Mouse (Mus musculus) cerebellum, postnatal 25 days (tissue): Measurements from ENCODE around the gene Tatdn3.

Experiments used
- DNase-seq, 2 experiments: peaks; one replicate each; pipeline ENCODE4 v3.0.0; 2021; ENCODE audit warnings: mixed read lengths in 2 of 2

The Tatdn3 gene

DNA sequence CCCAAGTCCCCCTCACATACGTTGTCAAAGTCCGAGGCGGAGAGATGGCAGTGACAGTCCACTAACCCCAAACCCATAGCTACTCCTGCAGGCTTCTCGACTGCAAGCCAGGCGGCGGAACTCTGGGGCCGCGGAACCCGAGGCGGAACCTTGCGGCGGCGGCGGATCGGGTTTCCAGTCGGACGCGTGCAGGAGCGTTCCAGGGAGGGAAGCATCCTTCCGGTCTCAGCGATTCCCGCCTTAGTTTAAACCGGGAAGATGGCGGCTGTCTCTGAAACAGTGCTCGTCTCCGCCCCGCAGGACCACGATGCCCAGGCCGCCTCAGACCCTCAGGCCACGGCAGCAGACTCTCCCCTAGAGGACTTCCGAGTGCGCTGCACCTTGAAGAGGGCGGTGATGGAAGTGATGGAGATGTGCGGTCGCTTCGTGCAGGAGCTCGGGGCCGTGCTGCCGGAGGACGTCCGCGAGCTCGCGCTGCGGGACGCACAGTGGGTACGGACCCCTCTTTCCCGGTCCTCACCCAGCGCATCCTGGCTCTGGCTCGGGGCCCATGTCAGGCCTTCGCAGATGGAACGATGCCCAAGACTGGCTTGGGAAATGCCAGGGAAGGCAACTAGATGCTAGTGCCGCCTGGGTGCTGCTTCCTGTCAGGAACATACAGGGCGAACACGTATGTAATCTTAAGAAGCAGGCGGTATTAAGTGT, at the start of gene Tatdn3, which contains the start of gene Nsl1:
Tatdn3 (minus strand) TSS at position 152 of the 705 bp plus-strand sequence.
Nsl1 (plus strand) TSS at position 232 of the 705 bp plus-strand sequence.
- peak; percentile 94 to 96 for DNase-seq

DNA sequence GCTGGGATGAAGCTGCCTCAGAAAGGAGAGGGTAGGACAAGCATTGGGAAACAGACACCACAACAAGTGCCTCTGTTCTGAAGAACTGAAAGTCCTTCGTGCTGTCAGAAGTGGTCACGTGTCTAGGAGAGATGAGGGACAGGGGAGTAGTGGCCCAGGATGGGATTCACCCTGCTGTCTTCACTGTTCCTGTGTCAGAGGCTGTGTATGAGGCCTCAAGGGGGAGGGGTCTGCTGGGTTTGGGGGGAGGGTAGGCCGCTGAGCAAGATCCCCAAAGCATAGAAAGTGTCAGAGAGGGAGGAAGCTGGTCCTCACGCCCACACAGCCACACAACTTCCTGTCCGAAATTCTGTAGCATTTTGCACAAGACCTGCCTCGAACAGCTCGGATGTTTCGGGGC, 48.4 kb upstream of the Tatdn3 start:
- DNase-seq: no peak

DNA sequence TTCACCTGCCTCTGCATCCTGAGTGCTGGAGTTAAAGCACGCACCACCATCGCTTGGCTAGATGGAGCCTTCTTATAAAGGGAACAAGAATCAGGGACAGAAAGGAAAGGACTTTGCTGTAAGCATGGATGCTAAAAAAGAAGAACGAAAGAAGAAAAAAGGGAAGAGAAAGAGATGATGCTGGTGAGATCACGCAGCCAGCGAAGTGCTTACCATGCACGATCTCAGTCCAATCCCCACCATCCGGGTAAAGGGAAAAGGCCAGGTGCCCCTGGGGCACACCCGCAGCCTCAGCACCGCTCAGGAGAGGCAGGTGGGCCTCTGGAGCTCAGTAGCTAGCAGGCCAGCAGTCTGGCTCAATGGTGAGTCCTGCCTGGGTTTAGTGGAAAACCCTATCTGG, 47.2 kb upstream of the Tatdn3 start:
- DNase-seq: no peak

DNA sequence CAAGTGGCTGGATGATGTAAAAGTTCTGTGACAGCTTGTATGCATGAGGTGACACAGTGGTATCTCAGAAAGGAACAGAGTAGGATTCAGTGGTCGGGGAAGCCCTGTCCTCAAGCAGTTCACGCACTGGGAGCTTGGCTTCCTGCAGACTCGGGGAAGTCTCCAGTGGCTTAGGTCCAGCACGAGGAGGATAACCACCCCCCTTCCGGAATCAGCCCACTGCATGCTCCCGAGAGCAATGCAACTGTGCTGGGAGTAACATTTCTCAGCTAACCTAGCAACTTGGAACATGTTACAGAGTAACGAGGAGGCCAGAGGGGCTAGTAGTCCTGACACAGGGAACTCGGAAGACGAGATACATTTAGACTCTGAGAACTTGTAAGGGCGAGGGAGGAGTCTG, 44.6 kb upstream of the Tatdn3 start:
- DNase-seq: no peak

DNA sequence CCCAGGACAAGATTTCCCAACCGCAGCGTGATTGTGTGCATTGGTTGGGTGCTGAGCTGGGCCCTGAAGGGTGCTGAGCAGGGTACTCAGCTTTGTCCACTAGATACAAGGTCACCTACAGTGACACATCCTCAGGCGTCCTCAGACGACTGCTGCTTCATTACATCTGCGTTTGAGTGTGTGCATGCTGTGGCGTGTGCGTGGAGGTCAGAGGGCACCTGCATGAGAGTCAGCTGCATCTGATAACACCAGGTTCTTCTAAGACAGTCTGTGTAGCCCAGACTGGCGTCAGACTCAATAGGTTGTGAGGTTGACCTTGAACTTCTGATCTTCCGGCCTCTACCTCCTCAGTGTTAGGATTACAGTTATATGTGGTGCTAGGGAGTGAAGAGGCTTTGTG, 42.5 kb upstream of the Tatdn3 start:
- DNase-seq: no peak

DNA sequence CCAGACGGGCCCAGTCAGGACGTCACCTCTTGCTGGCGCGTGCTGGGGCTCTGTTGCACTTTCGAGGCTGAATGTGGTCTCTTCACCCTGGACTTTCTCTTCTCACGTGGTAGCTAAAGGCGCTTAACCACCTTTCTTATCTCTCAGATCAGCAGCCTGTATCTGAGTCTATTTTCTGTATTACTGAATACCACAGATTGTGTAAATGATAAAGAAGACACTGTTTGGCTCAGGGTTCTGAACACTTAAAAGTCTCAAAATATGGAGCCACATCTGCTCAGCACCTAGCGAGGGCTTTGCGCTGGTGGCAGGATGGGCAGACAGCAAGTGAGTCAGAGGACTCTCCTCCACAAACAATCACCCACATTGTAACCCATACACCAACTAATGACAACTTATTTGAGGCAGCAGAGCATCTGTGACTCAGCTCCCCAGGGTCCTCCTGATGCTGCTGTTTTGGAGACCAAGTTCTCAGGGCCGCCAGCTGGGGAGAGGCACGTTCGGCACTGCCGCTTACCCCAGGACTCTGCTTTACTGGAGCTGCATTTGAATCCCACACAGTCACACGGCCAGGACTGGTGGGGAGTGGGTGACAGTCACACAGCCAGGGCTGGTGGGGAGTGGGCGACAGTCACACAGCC, 40.1 kb upstream of the Tatdn3 start:
- DNase-seq: no peak

DNA sequence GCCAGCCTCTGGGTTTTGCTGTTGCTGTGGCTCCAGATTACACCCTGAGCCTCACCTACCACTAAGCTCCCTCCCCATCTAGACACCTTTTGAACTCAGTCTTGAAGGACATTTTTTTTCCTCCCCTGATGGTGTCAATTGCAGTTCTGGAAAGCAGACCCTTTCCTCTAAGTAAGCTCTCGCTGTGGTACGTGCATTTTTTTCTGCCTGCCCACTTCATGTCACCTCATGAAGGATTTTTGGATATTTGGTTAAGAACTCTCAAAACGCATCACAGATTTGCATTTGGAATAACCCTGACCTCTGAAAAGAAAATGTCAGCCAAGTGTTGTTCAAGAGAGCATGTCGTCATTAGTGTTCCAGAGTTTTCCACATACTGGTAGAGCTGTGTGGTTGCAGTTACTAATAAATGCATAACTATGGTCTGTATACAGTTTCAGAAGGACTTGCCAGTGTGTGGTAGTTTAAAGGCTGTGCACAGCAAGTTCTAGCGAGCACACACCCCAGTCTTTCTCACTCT, 37.1 kb upstream of the Tatdn3 start:
- DNase-seq: no peak

DNA sequence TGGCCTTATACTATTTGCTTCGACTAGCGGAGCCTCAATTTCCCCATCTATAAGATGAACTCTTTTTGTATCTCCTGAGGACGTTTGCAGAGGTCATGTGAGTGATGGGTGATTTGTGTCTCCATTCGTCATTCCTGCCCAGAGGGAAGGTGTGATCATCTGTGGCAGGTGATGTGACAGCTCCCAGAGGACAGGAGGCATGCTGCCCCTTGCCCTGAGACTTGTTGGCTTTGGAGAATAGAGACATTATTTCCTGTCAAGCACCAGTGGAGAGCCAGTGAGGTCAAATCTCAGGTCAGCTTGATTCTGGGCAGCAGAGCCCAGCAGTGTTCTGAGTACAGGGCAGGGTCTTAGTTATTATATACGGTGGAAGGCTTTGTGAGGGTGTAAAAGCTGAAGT, 36.4 kb upstream of the Tatdn3 start:
- no peak for DNase-seq

DNA sequence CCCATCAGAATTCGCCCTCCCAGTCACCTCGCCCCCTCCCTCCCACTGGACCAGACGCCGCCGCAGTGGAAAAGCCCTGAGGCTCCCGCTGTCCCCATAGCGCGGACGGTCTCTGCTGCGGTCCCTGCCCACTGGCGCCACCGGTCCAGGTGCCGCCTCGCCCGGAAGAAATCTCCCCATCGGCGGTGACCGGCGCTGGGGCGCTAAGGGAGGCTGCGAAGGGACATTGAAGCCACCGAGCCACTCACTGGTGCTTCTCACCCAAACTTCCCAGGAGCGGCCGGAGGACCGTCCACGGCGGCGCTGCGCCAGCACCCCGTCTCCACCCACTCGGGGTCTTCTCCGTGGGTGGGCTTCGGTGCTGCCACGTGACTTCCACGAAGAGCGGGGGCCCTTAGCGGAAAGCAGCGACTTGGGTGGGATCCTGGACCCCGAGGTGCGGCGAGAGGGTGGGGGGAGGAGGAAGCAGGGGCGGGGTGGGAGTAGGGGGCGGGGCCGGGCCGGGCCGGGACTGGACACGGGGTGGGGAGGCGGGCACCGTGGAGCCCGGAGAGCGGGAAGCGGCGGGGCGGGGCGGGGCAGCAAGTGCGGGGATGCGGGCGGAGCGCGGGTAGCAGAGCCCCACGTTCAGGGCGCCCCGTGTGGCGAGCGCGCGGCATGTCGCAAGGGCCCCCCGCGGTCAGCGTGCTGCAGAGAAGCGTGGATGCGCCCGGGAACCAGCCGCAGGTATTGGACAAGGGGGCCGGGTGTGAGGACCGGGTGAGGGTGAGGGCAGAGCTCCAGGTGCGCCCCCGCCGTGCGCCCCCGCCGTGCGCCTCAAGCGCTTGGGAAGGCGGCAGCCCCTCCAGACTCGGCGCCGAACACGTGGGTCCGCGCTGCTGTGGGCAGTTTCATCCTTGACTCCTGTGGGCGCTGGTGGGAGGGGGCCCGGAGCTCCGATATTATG, 35.3 kb upstream of the Tatdn3 start, which contains the start of gene Batf3:
Batf3 (plus strand) TSS at position 46 of the 946 bp plus-strand sequence.
- DNase-seq: peak; percentile 34 to 58

DNA sequence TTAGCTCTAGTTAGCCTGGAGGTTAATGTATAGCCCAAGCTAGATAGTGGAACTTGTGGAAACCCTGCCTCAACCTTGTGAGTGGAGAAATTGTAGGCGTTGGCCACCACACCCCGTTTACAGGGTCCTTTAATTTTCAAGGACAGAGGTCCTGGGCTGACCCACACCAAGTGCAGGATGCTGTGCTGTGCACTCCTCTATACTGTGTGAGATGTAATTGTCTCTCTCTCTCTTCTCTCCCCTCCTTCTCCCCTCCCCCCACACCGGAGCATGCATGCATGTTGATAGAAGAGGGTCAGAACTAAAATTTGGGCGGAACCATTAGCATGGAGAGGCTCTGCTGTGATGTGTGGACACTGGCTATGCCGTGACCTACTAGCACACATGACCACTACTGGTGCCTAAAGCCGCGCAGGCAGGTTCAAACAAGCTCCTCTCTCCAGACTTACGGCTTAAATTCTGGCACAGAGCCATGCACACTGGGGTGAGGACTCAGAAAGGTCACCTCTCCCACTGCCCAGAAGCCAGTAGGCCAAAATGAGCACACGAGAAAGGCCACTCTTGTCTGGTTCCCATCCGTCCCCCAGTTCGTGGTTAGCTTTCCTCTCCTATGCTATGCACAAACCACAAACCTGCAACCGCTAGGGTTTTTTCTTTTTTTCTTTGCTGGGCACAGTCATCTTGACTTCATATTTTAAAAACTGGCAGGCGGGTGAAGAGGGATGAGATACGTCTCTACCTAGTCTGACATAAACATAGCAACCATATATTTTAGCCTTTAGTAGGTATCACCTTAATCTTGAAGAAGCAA, 34.3 kb upstream of the Tatdn3 start:
- no peak for DNase-seq

DNA sequence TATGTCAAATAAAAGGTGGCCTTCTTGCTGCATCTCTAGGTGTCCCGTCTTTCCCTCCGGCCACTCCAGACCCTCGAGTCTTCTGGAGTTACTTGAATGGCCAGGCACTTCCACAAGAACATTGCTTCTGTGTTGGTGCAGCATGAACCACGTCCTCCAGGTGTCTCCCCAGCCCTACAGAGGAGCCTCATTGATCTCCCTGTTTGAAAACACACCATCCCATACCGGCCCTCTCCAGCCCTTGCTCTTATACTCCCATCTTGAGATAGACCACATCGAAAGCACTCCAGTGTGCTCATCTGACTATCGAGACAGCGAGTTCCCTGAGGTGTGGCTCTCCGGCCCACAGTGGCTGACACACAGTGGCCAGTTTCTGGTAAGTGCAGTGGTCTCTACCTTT, 32.3 kb upstream of the Tatdn3 start:
- no peak for DNase-seq

DNA sequence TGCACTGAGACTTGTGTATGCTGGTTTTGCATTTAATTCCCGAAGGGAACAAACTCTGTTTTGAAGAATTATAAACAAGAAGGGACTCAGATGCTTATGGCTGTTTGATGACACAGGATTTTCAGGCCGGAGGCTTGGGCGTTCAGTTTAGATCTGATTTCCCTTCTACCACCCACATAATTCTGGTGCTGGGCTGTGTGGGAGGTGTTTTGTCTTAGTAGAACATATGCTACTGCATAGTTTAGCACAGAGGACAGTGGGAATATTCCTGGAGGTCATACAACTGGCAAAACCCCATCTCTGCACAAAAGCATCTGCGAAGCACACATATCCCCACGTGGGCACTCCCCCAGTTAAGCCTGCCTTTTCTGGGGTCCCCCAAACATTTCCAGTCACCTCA, 30.8 kb upstream of the Tatdn3 start:
- DNase-seq: no peak

DNA sequence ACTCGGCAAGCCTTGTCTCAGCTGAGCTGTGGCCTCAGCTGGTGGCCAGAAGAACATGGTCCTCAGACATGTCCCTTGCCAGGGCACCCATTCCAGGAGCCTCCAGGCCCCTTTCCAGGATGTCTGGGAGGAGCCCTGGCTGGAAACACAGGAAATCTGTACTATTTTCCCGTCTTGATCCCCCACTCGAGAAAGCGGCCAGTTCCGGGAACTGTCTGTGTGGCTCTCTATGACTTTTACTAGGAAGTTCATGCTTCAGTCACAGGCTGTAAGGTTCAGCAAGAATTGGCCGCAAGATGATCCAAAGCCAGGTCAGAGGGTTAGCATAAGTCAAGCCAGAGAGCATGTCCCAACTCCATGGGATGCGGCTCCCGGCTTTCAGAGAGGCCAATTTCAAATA, 29.3 kb upstream of the Tatdn3 start:
- no peak for DNase-seq

DNA sequence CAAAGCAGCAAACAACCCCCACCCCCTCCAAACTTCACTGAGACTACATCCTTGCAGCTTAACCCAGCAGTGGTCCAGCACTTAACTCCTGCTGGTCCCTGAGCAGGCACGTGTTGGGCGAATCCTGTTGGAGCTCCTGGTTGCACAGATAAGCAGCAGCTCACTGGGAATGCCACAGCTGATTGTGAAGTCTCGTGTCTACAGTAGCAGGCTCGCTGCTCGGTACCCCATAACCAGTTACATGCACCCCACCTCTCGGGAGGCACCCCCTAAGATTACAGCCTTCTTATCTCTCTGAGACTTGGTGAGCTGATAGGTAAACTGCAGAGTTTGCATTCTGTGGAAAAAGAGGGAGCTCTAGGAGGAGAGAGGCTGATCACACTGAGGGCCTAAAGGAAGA, 26.6 kb upstream of the Tatdn3 start:
- DNase-seq: no peak

DNA sequence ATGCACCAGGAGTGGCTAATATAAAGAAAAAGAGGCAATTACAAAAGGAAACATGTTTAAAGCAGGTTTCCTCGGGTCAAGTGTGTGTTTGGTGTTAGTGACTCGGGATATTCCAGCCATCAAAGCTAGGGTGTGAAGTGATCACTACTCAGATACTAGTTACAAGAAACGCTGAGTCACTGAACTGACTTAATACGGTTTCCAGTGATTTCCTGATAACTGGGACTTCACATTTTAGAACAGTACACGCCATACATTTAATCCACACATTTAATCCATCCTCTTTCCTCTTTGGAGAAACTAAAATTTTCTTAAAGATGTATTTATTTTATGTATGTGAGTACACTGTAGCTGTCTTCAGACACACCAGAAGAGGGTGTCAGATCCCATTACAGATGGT, 25.2 kb upstream of the Tatdn3 start:
- DNase-seq: no peak

DNA sequence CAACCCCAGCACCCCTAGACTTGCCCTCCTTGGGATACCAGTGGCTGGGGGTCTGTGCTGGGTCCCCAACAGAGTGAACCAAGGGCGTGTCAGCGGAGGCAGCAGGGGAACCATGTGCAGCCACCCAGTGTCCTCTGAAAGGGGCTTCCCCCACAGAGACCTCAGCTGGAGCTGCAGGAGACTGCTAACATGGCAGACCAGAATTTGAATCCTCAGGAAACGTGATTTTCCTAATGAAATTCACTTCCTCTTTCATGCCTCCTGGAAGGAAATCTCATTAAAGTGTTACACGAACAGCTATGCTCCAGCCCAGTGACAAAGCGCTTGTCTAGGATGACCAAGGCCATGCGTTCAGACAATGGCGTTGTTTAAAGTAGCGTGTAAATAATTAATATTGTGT, 24.2 kb upstream of the Tatdn3 start:
- no peak for DNase-seq

DNA sequence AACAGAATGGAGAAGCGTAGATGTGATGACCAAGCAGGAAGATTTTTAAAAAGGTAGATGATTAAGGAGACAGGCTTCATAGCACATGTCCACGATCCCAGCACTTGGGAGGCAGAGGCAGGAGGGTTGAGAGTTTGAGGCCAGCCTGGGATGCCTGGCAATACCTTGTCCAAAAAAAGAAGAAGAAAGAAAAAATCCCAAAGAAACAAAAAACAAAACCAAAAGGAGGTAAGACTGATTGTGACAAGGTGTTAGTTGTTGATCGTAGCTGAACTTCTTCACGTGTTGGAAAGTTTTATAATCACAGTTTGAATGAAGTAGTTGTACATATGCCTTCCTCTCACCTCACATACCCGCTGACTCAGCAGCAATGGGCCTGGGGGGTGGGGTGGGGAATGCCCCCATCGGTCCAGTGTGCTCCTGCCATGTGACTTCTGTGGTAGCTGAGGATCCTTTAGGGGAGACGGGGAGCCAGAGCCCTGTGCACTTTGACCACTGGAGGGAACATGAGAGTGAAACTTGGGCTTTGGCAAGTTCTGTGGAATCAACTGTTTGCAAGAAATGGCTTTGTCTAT, 23.7 kb upstream of the Tatdn3 start:
- no peak for DNase-seq

DNA sequence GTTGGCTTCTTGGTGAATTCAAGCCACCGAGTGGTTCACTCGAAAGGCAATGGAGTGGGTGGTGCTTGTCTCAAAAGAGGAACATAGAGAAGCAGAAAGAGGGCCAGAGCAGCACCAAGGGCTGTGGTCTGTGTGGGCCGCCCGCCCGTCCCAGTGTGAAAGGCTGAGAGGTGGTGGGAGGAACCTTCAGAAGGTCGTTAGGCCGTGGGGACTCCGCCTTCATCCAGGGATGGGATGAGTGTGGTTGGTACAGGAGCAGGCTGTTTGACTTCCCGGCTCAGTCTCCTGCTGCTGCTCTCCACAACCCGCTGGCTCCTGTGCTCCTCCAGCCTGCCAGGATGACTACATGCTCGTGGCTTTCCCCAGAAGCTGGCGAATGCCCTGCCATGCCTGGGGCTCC, 22.9 kb upstream of the Tatdn3 start:
- no peak for DNase-seq

DNA sequence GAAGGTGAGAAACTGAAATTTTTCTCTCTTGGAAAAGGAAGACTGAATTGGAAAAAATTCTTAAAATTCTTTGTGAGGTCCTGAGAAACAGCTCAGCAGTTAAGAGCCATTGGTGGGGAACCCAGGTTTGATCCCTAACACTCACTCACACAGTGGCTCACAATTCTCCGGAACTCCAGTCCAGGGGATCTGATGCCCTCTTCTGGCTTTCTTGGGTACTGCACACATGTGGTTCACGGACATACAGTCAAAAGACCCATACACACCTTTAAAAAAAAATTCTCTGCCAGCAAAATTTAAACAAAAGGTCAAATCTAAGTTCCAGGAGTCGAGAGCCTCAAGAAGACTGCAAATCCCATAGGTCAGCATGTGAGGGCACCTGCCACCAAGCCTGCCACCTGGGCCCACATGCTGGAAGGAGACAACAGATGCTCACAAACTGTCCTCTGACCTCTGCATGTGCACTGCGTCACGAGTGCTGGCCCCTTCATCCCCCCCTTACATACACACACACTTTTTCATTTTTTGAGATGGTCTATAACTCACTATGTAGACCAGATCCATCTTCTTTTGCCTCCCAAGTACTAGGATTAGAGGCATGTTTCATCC, 22.3 kb upstream of the Tatdn3 start:
- DNase-seq: peak; percentile 32 to 67

DNA sequence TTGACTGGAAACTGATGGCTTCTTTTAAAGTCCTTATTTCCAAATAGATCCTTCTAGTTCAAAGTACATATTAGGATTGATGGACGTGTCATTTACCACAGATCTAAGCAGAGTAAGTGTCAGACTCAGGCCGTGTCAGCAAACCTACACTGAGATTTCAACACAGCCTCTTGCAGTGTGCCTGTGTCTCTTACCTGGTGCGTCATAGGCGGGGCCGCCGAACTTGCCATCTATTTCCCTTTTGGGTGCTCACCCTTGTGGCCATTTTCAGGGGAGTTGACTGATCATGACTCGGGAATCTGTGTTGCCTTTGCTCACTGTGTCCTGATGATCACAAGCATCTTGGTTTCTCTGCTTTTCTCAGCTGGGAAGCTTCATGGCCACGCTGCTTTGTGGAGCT, 20.5 kb upstream of the Tatdn3 start:
- no peak for DNase-seq

DNA sequence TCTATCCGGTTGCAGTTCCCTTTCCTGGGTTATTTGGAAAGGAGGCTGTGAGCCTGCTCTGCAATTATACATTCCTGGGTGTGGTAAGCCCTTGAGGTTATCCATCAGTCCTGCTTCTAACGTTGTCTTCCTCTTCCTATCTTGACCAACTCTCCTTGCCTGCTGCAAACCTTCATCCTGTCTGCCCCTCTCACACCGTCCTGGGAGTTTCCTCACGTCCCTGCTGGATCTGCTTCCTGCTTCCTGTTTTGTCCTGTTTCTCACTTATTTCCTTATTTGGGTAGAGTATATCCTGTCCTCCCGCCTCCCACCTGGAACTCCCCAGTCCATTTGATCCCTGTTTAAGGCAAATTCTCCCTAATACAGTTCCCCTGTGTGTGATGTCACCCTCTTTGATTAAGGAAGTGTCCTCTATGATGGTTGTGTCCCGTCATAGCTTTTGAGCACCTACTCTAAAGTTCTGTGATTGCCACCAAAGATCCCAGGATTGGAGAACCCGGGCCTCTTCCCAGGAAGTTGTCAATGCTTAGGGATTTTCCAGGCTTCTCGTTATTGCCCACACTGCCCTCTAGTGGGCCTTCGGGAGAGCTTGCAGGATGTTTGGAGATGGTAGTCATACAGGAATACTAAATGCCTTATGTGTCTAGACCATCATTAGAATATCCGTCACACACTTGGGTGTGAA, 12.6 kb upstream of the Tatdn3 start:
- peak; percentile 50 to 76 for DNase-seq
